Mouse (Mus musculus) liver, embryonic 14.5 days (tissue): ENCODE measurements at regions not wholly inside any gene's neighbourhood (a gene's known extent, or its start where the extent isn't known, plus 50 kb on each side); places are given as distances from the start of the nearest gene placed in this dataset.

Experiments
- CTCF ChIP-seq: IDR thresholded peaks from 2 replicates; pipeline ENCODE4 v1.5.1; 2016; ENCODE audit warnings: antibody characterized with exemption, low read depth, control low read depth
- EP300 ChIP-seq: IDR thresholded peaks from 2 replicates; pipeline ENCODE4 v1.6.1; 2016; ENCODE audit warnings: antibody characterized with exemption, low read depth

- TF ChIP-seq CTCF (no peak), EP300 (no peak)
These were observed 65.8 kb downstream of the Sox9 start for GRCm38 (mm10) chr11:112847851-112848250.
